Mouse (Mus musculus): ENCODE data around the gene Tex19.1. TPM values are rescaled to one million over a fixed set of nuclear protein-coding genes. Genes with fewer than 3 reads are reported as not detected.

Tex19.1 gene
- polyA plus RNA-seq, 1 experiment from 2014 or later, result not detected

Other genes starting within 250 kb of the Tex19.1 start
- 5.7 and 6.1 TPM in 2 replicates for gene Ccdc57, start 213.3 kb upstream of the Tex19.1 start, polyA plus RNA-seq (2015; fragmentation: Nextera tagmentation; extraction: Ambion mirVana)
- 10.4 and 10.9 TPM in 2 replicates for gene Slc16a3, start 197.7 kb upstream of the Tex19.1 start, polyA plus RNA-seq (2015; fragmentation: Nextera tagmentation; extraction: Ambion mirVana)
- gene Csnk1d, start 154.8 kb upstream of the Tex19.1 start, polyA plus RNA-seq (2015; fragmentation: Nextera tagmentation; extraction: Ambion mirVana), result 147 and 149 TPM in 2 replicates
- not detected in 2 replicates for gene Cd7, start 106.7 kb upstream of the Tex19.1 start, polyA plus RNA-seq (2015; fragmentation: Nextera tagmentation; extraction: Ambion mirVana)
- not detected in 2 replicates for gene Sectm1b, start 82.6 kb upstream of the Tex19.1 start, polyA plus RNA-seq (2015; fragmentation: Nextera tagmentation; extraction: Ambion mirVana)
- 0.26 TPM in 1 of 2 replicates, not detected in the other for gene Sectm1a, start 64.9 kb upstream of the Tex19.1 start, polyA plus RNA-seq (2015; fragmentation: Nextera tagmentation; extraction: Ambion mirVana)
- gene Tex19.2, start 27.5 kb upstream of the Tex19.1 start, polyA plus RNA-seq (2015; fragmentation: Nextera tagmentation; extraction: Ambion mirVana), result not detected in 2 replicates
- gene Uts2r, start 14.1 kb downstream of the Tex19.1 start, polyA plus RNA-seq (2015; fragmentation: Nextera tagmentation; extraction: Ambion mirVana), result 0.54 and 0.65 TPM in 2 replicates
- gene Hexdc, start 58.3 kb downstream of the Tex19.1 start, polyA plus RNA-seq (2015; fragmentation: Nextera tagmentation; extraction: Ambion mirVana), result 31.6 and 32.5 TPM in 2 replicates
- gene Ogfod3, start 58.6 kb downstream of the Tex19.1 start, polyA plus RNA-seq (2015; fragmentation: Nextera tagmentation; extraction: Ambion mirVana), result 28.3 and 29.9 TPM in 2 replicates
- gene Cybc1, start 83.2 kb downstream of the Tex19.1 start, polyA plus RNA-seq (2015; fragmentation: Nextera tagmentation; extraction: Ambion mirVana), result 36.9 and 37.4 TPM in 2 replicates
- 81.6 and 86.8 TPM in 2 replicates for gene Narf, start 91.1 kb downstream of the Tex19.1 start, polyA plus RNA-seq (2015; fragmentation: Nextera tagmentation; extraction: Ambion mirVana)
- 15.7 TPM in 2 replicates for gene Foxk2, start 113.8 kb downstream of the Tex19.1 start, polyA plus RNA-seq (2015; fragmentation: Nextera tagmentation; extraction: Ambion mirVana)
- 83.0 and 85.1 TPM in 2 replicates for gene Wdr45b, start 208.3 kb downstream of the Tex19.1 start, polyA plus RNA-seq (2015; fragmentation: Nextera tagmentation; extraction: Ambion mirVana)
- 11.4 and 12.1 TPM in 2 replicates for gene Rab40b, start 242.1 kb downstream of the Tex19.1 start, polyA plus RNA-seq (2015; fragmentation: Nextera tagmentation; extraction: Ambion mirVana)